Mouse (Mus musculus) stomach, postnatal 0 days (tissue): ENCODE results near the gene Bcl2l1. TPM values are rescaled to one million over a fixed set of nuclear protein-coding genes. Genes with fewer than 3 reads are reported as not detected.

Experiments
- ATAC-seq: fragments of 200-750 bp; cut with Nextera tagmentation; 2 replicates; pipeline ENCODE4 v1.8.0; 2017; ENCODE audit not compliant: low FRiP score, low TSS enrichment
- DNase-seq: peaks from one replicate; pipeline ENCODE4 v3.0.0-alpha.2; 2016; ENCODE audit warnings: low spot score
- H3K27ac ChIP-seq: fragments of 300-500 bp; sonication (generic); replicated peaks from 2 replicates; pipeline ENCODE4 v1.5.1; 2014; ENCODE audit warnings: mild to moderate bottlenecking, control low read depth
- H3K27me3 ChIP-seq: fragments of 300-500 bp; sonication (generic); 2 replicates; pipeline ENCODE4 v1.6.1; 2014; ENCODE audit warnings: low read length; ENCODE audit not compliant: control insufficient read depth, insufficient read depth
- H3K36me3 ChIP-seq: fragments of 300-500 bp; sonication (generic); 2 replicates; pipeline ENCODE4 v1.6.1; 2014; ENCODE audit warnings: low read length, mixed read lengths; ENCODE audit not compliant: control insufficient read depth, insufficient read depth
- H3K4me1 ChIP-seq: fragments of 300-500 bp; sonication (generic); replicated peaks from 2 replicates; pipeline ENCODE4 v1.6.1; 2014; ENCODE audit warnings: antibody characterized with exemption; ENCODE audit not compliant: control insufficient read depth, insufficient read depth
- H3K4me2 ChIP-seq: fragments of 300-500 bp; sonication (generic); replicated peaks from 2 replicates; pipeline ENCODE4 v1.6.1; 2014; ENCODE audit warnings: low read depth, mild to moderate bottlenecking, control low read depth, moderate library complexity
- H3K4me3 ChIP-seq: fragments of 300-500 bp; sonication (generic); 2 replicates; pipeline ENCODE4 v1.5.1; 2014; ENCODE audit warnings: low read depth, low read length, control low read depth
- H3K9ac ChIP-seq: fragments of 300-500 bp; sonication (generic); 2 replicates; pipeline ENCODE4 v1.6.1; 2014; ENCODE audit warnings: mild to moderate bottlenecking, low read length, control low read depth, mixed read lengths
- H3K9me3 ChIP-seq: fragments of 300-500 bp; sonication (generic); 2 replicates; pipeline ENCODE4 v1.6.1; 2016; ENCODE audit warnings: low read length; ENCODE audit not compliant: control insufficient read depth
- CTCF ChIP-seq: IDR thresholded peaks from 2 replicates; pipeline ENCODE4 v1.5.1; 2016; ENCODE audit warnings: antibody characterized with exemption, low read depth, mild to moderate bottlenecking, moderate library complexity
- EP300 ChIP-seq: optimal IDR thresholded peaks from 2 replicates; pipeline ENCODE3; 2016; ENCODE audit warnings: antibody characterized with exemption
- WGBS: fragments of 180-500 bp; shearing (Covaris S2); extraction: QIAGEN DNeasy Blood & Tissue Kit; methylation state at CpG from one replicate; pipeline ENCODE4 v1.1.7; 2014; 5-methylcytosine and 5-hydroxymethylcytosine counted together
- polyA plus RNA-seq: library from polyadenylated mRNA; unstranded; fragments of >200 nt; fragmentation: Nextera tagmentation; extraction: Ambion mirVana; gene quantifications from 2 replicates; pipeline ENCODE4 v1.2.1, GENCODE M21; 2015

Bcl2l1 gene
- polyA plus RNA-seq, 1 experiment from 2014 or later = 45.6 TPM

- no peak overlapping the region for H3K9ac ChIP-seq
- H3K4me3 ChIP-seq = no peak overlapping the region
- no peaks in the 10 kb centered on the region for H3K4me1 ChIP-seq
- DNase-seq (no peak), ATAC-seq (no peak)
- no peak for TF ChIP-seq EP300
- no peak for TF ChIP-seq CTCF
- H3K9me3 ChIP-seq = no peaks in the 10 kb centered on the region
- no peaks in the 10 kb centered on the region; the same call in 1 of the 2 replicates for H3K36me3 ChIP-seq
- 81% methylated on average over 3 of the region's 3 CpGs for WGBS
- no peak overlapping the region for H3K27ac ChIP-seq
- H3K4me2 ChIP-seq = no peak overlapping the region
- no peaks in the 10 kb centered on the region for H3K27me3 ChIP-seq
Observed at GRCm38 (mm10) chr2:152859501-152859900, 28.0 kb upstream of the Bcl2l1 start.

- H3K9ac ChIP-seq = peak overlapping the region; percentile 72
- no peaks in the 10 kb centered on the region for H3K9me3 ChIP-seq
- H3K27me3 ChIP-seq = no peaks in the 10 kb centered on the region
- ATAC-seq (no peak), DNase-seq (no peak)
- H3K4me3 ChIP-seq = peak overlapping the region; percentile 79
- no peaks in the 10 kb centered on the region for H3K36me3 ChIP-seq
- no peak for TF ChIP-seq EP300
- TF ChIP-seq CTCF = no peak
- H3K4me2 ChIP-seq = peak overlapping the region; percentile 77
- H3K27ac ChIP-seq = peak overlapping the region; percentile 59; the same call in 1 of the 2 replicates
- WGBS = 0% methylated on average over 2 of the region's 2 CpGs
- H3K4me1 ChIP-seq = no peaks in the 10 kb centered on the region
Observed at GRCm38 (mm10) chr2:152848466-152848865, 16.9 kb upstream of the Bcl2l1 start.

GRCm38 (mm10) chr2:152847815-152848302 is 16.3 kb upstream of the Bcl2l1 start, which contains the start of gene Tpx2:
Gene Tpx2, plus strand, starts transcription at chr2:152847964.
- ATAC-seq = peak; percentile 99
- WGBS = under 1% methylated on average over 34 of the region's 34 CpGs
- peak within 1 kb of the TSS; percentile 59; the same call in 1 of the 2 replicates for H3K27ac ChIP-seq
- no peaks in the 10 kb centered on the region for H3K4me1 ChIP-seq
- H3K9me3 ChIP-seq = no peaks in the 10 kb centered on the region
- no peaks in the 10 kb centered on the region for H3K36me3 ChIP-seq
- DNase-seq = peak; percentile 98
- H3K9ac ChIP-seq = peak within 1 kb of the TSS; percentile 72
- no peaks in the 10 kb centered on the region for H3K27me3 ChIP-seq
- H3K4me3 ChIP-seq = peak within 1 kb of the TSS; percentile 79
- TF ChIP-seq CTCF = peak; percentile 57
- no peak for TF ChIP-seq EP300
- peak within 1 kb of the TSS; percentile 77 for H3K4me2 ChIP-seq

- DNase-seq (no peak), ATAC-seq (no peak)
- Histone ChIP-seq H3K4me1 (no peaks in the 10 kb centered on the region), H3K27me3 (no peaks in the 10 kb centered on the region), H3K4me2 (peak overlapping the region; percentile 42), H3K9me3 (no peaks in the 10 kb centered on the region), H3K9ac (no peak overlapping the region), H3K4me3 (peak overlapping the region; percentile 79; the same call in 1 of the 2 replicates), H3K36me3 (no peaks in the 10 kb centered on the region), H3K27ac (no peak overlapping the region)
- no peak for TF ChIP-seq CTCF
- TF ChIP-seq EP300 = no peak
- WGBS = 20% methylated on average over 3 of the region's 3 CpGs
Observed at GRCm38 (mm10) chr2:152847057-152847814, 15.7 kb upstream of the Bcl2l1 start.

- H3K27me3 ChIP-seq = no peaks in the 10 kb centered on the region
- WGBS = 67% methylated on average over 3 of the region's 3 CpGs
- DNase-seq = no peak
- H3K36me3 ChIP-seq = no peaks in the 10 kb centered on the region
- ATAC-seq = no peak
- no peak overlapping the region for H3K9ac ChIP-seq
- H3K4me1 ChIP-seq = no peaks in the 10 kb centered on the region
- no peak overlapping the region for H3K4me2 ChIP-seq
- no peak overlapping the region for H3K27ac ChIP-seq
- TF ChIP-seq CTCF = no peak
- TF ChIP-seq EP300 = no peak
- H3K9me3 ChIP-seq = no peaks in the 10 kb centered on the region
- H3K4me3 ChIP-seq = no peak overlapping the region
Observed at GRCm38 (mm10) chr2:152842741-152843140, 11.2 kb upstream of the Bcl2l1 start.

- H3K27me3 ChIP-seq = no peaks in the 10 kb centered on the region
- ATAC-seq (no peak), DNase-seq (no peak)
- no peak overlapping the region for H3K27ac ChIP-seq
- H3K4me2 ChIP-seq = no peak overlapping the region
- TF ChIP-seq EP300 (no peak), CTCF (no peak)
- no peaks in the 10 kb centered on the region for H3K36me3 ChIP-seq
- H3K9ac ChIP-seq = no peak overlapping the region
- no peak overlapping the region for H3K4me3 ChIP-seq
- 68% methylated on average over 2 of the region's 2 CpGs for WGBS
- no peaks in the 10 kb centered on the region for H3K4me1 ChIP-seq
- H3K9me3 ChIP-seq = no peaks in the 10 kb centered on the region
Observed at GRCm38 (mm10) chr2:152839256-152839655, 7.7 kb upstream of the Bcl2l1 start.
